Mouse (Mus musculus) spleen, adult 12 weeks (tissue): ENCODE measurements around the gene H1f0.

Experiments
- DNase-seq: peaks from one replicate; pipeline ENCODE4 v3.0.0; 2022; ENCODE audit warnings: low spot score

The H1f0 gene

GRCm38 (mm10) chr15:79071117-79072039 lies 43.1 kb downstream of the H1f0 start:
- peak; percentile 28 for DNase-seq

GRCm38 (mm10) chr15:79073752-79074151 lies 45.5 kb downstream of the H1f0 start:
- DNase-seq, result no peak

- DNase-seq, result no peak
Observed at GRCm38 (mm10) chr15:79074446-79074845, 46.2 kb downstream of the H1f0 start.

- peak; percentile 75 for DNase-seq
Observed at GRCm38 (mm10) chr15:79074913-79075532, 46.8 kb downstream of the H1f0 start, which contains the start of gene Eif3l. Gene Eif3l (plus strand): TSS chr15:79075179.

- no peak for DNase-seq
Observed at GRCm38 (mm10) chr15:79075658-79076365, 47.6 kb downstream of the H1f0 start.

GRCm38 (mm10) chr15:79079567-79079966 lies 51.3 kb downstream of the H1f0 start:
- no peak for DNase-seq
